Mouse (Mus musculus) kidney, embryonic 15.5 days (tissue): ENCODE measurements at regions not wholly inside any gene's neighbourhood (a gene's known extent, or its start where the extent isn't known, plus 50 kb on each side); places are given as distances from the start of the nearest gene placed in this dataset.
"Not testable (repeated sequence)": the region's sequence is repeated elsewhere in the genome, so short reads cannot be mapped to it uniquely, and the experiment has no call there.

ENCODE experiments used
- ATAC-seq: fragments of 200-750 bp; cut with Nextera tagmentation; replicated peaks from 2 replicates; pipeline ENCODE4 v1.8.0; 2017; ENCODE audit warnings: moderate TSS enrichment; ENCODE audit not compliant: low FRiP score
- H3K27ac ChIP-seq: fragments of 300-500 bp; sonication (generic); 2 replicates; pipeline ENCODE4 v1.5.1; 2015; ENCODE audit warnings: mild to moderate bottlenecking, inconsistent platforms
- H3K27me3 ChIP-seq: fragments of 300-500 bp; sonication (generic); 2 replicates; pipeline ENCODE4 v1.6.1; 2015; ENCODE audit warnings: inconsistent platforms
- H3K36me3 ChIP-seq: fragments of 300-500 bp; sonication (generic); 2 replicates; pipeline ENCODE4 v1.6.1; 2015; ENCODE audit warnings: inconsistent platforms
- H3K4me1 ChIP-seq: fragments of 300-500 bp; sonication (generic); 2 replicates; pipeline ENCODE4 v1.6.1; 2015; ENCODE audit warnings: inconsistent platforms
- H3K4me2 ChIP-seq: fragments of 300-500 bp; sonication (generic); 2 replicates; pipeline ENCODE4 v1.6.1; 2015; ENCODE audit warnings: moderate library complexity, mild to moderate bottlenecking, inconsistent platforms
- H3K4me3 ChIP-seq: fragments of 300-500 bp; sonication (generic); replicated peaks from 2 replicates; pipeline ENCODE4 v1.5.1; 2015; ENCODE audit warnings: mild to moderate bottlenecking, inconsistent platforms
- H3K9ac ChIP-seq: fragments of 300-500 bp; sonication (generic); 2 replicates; pipeline ENCODE4 v1.6.1; 2015; ENCODE audit warnings: mild to moderate bottlenecking, inconsistent platforms
- H3K9me3 ChIP-seq: fragments of 300-500 bp; sonication (generic); replicated peaks from 2 replicates; pipeline ENCODE4 v1.6.1; 2016; ENCODE audit warnings: inconsistent platforms
- WGBS: fragments of 180-500 bp; shearing (Covaris S2); methylation state at CpG from one replicate; pipeline ENCODE4 v1.1.7; 2015; ENCODE audit warnings: mixed read lengths; 5-methylcytosine and 5-hydroxymethylcytosine counted together

DNA sequence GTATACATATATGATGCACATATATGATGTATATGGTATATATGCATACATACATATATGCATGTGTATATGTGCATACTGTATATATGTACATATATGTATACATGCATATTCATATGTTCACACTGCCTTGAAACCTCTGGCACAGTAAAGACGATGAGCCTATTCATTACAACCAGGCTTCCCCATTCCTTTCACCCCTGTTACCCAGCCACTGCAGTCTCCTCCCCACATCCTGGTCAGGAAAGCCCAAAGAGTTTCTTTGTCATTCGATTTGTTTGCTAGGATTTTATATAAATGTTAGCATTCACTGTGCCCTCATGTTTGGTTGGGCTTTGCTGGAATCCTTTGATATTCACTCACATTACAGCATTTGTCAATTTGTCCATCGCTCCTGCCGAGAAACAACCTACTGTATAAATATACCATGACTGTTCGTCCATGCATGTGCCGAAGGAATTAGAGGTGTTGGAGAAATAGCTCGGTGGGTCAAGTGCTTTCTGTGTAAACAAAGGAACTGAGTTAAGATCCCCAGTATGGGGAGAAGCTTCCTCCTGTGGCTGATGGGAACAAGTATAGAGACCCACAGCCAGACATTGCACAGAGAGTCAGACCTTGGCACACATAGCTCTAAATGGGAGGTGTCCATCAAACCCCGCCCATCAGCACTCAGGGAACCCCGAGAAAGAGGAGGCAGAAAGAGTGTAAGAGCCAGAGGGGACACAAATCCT is 81.0 kb upstream of the Dars start:
- Histone ChIP-seq H3K9me3 (no peaks in the 10 kb centered on the region), H3K9ac (no peak overlapping the region), H3K36me3 (no peaks in the 10 kb centered on the region), H3K27ac (no peak overlapping the region), H3K27me3 (no peaks in the 10 kb centered on the region), H3K4me1 (no peaks in the 10 kb centered on the region), H3K4me3 (no peak overlapping the region), H3K4me2 (no peak overlapping the region)
- ATAC-seq, result no peak
- 67% methylated on average over 9 of the region's 9 CpGs for WGBS

DNA sequence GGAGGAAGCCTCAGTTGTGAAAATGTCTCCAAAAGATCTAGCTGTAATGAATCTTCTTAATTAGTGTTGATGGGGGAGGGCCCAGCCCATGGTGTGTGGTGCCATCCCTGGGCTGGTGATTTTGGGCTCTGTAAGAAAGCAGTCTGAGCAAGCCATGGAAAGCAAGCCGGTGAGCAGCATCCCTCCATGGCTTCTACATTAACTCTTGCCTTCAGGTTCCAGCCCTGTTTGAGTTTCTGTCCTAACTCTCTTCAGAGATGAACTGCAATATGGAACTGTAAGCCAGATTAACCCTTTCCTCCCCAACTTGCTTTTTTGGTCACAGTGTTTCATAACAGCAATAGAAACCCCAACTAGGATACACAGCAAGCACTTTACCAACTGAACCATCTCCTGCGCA is 75.1 kb upstream of the Dars start:
- no peak overlapping the region for H3K9ac ChIP-seq

DNA sequence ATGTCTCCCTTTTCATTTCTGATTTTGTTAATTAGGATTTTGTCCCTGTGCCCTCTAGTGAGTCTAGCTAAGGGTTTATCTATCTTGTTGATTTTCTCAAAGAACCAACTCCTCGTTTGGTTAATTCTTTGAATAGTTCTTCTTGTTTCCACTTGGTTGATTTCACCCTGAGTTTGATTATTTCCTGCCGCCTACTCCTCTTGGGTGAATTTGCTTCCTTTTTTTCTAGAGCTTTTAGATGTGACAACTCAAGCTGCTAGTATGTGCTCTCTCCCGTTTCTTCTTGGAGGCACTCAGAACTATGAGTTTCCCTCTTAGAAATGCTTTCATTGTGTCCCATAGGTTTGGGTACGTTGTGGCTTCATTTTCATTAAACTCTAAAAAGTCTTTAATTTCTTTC is 70.0 kb upstream of the Dars start:
- not testable (repeated sequence) for H3K36me3 ChIP-seq, H3K27me3 ChIP-seq, H3K9me3 ChIP-seq, H3K4me2 ChIP-seq, H3K27ac ChIP-seq, H3K9ac ChIP-seq, H3K4me3 ChIP-seq, H3K4me1 ChIP-seq, ATAC-seq
- WGBS, result 79% methylated on average over 4 of the region's 4 CpGs

More for the DNA sequence above, 75.1 kb upstream of the Dars start:
- H3K4me1 ChIP-seq, result no peaks in the 10 kb centered on the region
- no peak overlapping the region for H3K4me3 ChIP-seq
- no peaks in the 10 kb centered on the region for H3K9me3 ChIP-seq
- no peak for ATAC-seq
- no peaks in the 10 kb centered on the region for H3K36me3 ChIP-seq
- WGBS, result 96% methylated on average over 2 of the region's 2 CpGs
- no peak overlapping the region for H3K27ac ChIP-seq
- H3K27me3 ChIP-seq, result no peaks in the 10 kb centered on the region
- no peak overlapping the region for H3K4me2 ChIP-seq

DNA sequence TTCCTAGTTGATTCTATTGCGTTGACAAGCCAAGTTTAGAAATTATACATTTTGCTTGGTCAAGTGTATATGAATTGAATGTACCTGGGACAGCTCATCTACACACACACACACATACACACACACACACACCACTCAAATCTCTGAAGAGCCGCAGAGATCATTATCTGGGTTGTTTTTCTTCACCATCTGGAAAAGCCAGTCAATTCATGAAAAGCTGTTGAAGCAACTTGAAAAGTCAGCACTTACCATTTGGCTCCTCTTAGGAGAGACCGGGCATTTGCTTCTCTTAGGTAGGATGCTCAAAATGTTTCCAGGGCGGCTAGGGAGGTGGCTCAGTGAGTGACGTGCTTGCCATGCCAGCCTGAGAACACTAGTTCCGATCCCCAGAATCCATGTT is 61.2 kb upstream of the Dars start:
- Histone ChIP-seq H3K27ac (no peak overlapping the region), H3K9ac (no peak overlapping the region), H3K4me2 (no peak overlapping the region), H3K4me1 (no peaks in the 10 kb centered on the region), H3K4me3 (no peak overlapping the region), H3K9me3 (no peaks in the 10 kb centered on the region), H3K36me3 (no peaks in the 10 kb centered on the region), H3K27me3 (no peaks in the 10 kb centered on the region)
- no peak for ATAC-seq
- WGBS, result 63% methylated on average over 6 of the region's 6 CpGs

DNA sequence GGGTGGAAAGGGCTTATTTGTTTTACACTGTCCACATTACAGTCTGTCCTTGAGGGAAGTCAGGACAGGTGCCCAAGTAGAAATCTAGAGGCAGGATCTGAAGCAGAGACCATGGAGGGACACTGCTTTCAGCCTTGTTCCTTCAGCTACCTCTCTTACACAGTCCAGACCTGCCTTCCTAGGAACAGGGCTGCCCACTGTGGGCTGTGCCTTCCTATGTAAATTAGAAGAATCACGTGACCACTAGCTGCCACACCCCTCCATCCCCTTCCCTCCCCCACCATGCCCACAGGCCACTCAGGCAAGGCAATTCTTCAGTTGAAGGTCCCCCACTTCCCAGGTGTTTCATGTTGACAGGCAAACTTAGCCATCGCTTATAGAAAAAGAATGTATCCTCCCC is 60.5 kb upstream of the Dars start:
- Histone ChIP-seq H3K4me1 (peaks cover 3% of the 10 kb centered on the region), H3K4me2 (no peak overlapping the region), H3K4me3 (no peak overlapping the region), H3K27me3 (no peaks in the 10 kb centered on the region), H3K9ac (no peak overlapping the region), H3K36me3 (no peaks in the 10 kb centered on the region), H3K9me3 (no peaks in the 10 kb centered on the region), H3K27ac (no peak overlapping the region)
- WGBS, result 80% methylated on average over 2 of the region's 2 CpGs
- no peak for ATAC-seq

DNA sequence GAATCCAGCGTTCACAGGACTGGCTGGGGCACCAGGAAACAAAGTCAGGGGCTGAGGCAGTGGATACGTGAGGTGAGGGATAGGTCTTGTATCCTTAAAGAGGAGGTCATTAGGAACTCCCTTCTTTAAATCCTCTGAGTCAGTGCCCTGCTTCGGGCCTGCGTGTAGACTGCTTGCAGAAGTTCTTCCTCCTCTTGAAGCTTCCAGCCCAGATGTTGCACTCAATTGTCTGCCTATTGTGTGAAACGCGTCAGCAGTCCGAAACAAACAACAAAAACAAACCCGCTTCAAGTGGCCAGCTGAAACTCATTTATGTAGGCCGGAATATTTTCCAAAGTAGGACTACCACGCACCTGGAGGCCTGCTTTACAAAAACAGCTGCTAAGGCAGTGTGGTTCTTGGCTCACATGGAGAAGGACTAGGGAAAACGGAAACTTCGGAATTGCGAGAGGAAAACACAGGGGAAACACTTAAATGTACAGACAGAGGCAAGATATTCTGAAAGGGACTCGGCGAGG is 55.6 kb upstream of the Dars start:
- ATAC-seq, result no peak
- Histone ChIP-seq H3K27me3 (peaks cover 6% of the 10 kb centered on the region), H3K27ac (peak overlapping the region; percentile 70; the same call in 1 of the 2 replicates), H3K4me3 (peak overlapping the region; percentile 31), H3K4me2 (peak overlapping the region; percentile 65), H3K36me3 (no peaks in the 10 kb centered on the region), H3K9me3 (no peaks in the 10 kb centered on the region), H3K4me1 (peaks cover 11% of the 10 kb centered on the region), H3K9ac (0 out of 2 replicates have a peak overlapping the region, but pooled peaks have one; percentile 26)
- WGBS, result 27% methylated on average over 15 of the region's 15 CpGs

DNA sequence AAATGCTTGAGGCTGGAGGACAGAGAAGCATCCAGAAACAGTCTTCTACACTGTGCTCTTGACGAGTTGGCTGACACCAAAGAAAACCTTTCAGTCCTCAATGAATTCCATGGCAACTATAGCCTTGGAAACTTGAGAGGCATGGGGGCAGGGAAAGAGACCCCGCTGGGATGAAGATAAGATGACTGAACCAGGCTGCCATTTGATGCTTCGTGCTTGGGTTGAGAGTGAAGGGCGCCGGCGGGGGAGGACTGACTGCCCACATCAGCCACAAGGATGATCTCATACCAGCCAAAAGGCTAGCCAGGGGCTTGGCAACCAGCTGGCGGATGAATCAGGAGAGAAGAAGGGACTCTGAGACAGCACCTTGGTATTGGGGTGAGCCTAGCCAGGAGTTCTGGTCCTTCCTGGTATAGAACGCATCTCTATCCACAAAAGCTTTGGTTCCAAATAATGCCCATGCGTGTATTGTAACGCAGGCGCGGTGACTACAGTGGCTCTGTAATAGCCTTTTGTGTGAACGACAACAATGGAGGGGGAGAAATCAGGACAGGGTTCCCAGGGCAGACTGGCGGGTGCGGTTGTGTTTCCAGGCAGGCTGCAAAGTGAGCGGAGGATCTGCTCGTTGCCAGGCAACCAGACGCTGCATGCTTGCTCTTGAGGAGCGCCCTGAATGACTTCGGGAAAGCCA is 55.0 kb upstream of the Dars start:
- peaks cover 6% of the 10 kb centered on the region for H3K27me3 ChIP-seq
- peak overlapping the region; percentile 70 for H3K27ac ChIP-seq
- H3K4me3 ChIP-seq, result peak overlapping the region; percentile 31
- peaks cover 11% of the 10 kb centered on the region for H3K4me1 ChIP-seq
- whole genome bisulfite sequencing, result 2% methylated on average over 20 of the region's 20 CpGs
- H3K9ac ChIP-seq, result 0 out of 2 replicates have a peak overlapping the region, but pooled peaks have one; percentile 26
- H3K36me3 ChIP-seq, result no peaks in the 10 kb centered on the region
- H3K9me3 ChIP-seq, result no peaks in the 10 kb centered on the region
- H3K4me2 ChIP-seq, result peak overlapping the region; percentile 65
- ATAC-seq, result peak; percentile 89

DNA sequence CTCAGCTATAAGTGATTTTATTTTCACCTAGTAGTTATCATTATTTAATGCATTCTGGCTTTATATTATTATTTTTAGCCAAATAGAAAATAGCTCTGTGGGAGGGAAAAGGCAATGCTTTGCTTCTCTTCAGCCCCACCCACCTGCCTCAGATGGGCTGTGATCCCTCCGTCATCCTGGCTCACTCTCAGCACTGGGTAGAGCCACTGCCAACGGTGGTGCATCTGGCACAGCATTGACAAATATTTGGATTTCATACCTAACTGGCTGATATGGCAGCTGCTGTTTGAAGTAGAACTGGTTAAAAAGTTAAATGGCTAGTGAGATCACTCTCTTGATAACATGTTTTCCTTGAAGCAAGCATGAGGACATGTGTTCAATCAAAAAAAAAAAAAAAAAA is 53.6 kb upstream of the Dars start:
- H3K36me3 ChIP-seq, result no peaks in the 10 kb centered on the region

DNA sequence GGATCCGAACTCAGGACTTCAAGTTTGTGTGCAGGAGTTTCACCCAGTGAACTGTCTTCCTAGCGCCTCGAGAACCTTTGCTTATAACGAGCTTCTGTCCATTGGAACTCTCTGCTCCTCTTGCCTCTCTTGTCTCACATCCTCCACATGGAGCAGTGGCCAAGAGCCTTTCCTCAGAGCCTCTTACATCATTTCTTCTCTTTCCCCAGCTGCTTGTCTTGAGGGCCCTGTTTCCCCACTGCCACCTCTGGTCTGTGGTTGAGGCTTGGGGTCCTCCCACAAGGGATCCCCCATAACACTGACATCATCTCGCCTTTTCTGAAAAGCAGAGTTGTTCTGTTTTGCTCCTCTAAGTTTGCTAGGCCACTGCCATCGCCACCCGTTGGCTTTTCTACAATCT is 51.9 kb upstream of the Dars start:
- no peak overlapping the region for H3K27ac ChIP-seq
- H3K9ac ChIP-seq, result no peak overlapping the region
- H3K4me3 ChIP-seq, result no peak overlapping the region
- ATAC-seq, result no peak
- H3K9me3 ChIP-seq, result no peaks in the 10 kb centered on the region
- H3K27me3 ChIP-seq, result peaks cover 6% of the 10 kb centered on the region
- no peaks in the 10 kb centered on the region for H3K36me3 ChIP-seq
- H3K4me2 ChIP-seq, result no peak overlapping the region
- peaks cover 11% of the 10 kb centered on the region for H3K4me1 ChIP-seq
- 90% methylated on average over 7 of the region's 7 CpGs for WGBS

More for the DNA sequence above, 53.6 kb upstream of the Dars start:
- H3K9ac ChIP-seq, result no peak overlapping the region
- no peak for ATAC-seq
- H3K9me3 ChIP-seq, result no peaks in the 10 kb centered on the region
- 81% methylated on average over 2 of the region's 2 CpGs for WGBS
- H3K4me1 ChIP-seq, result peaks cover 11% of the 10 kb centered on the region
- H3K27ac ChIP-seq, result no peak overlapping the region
- peaks cover 6% of the 10 kb centered on the region for H3K27me3 ChIP-seq
- no peak overlapping the region for H3K4me2 ChIP-seq
- no peak overlapping the region for H3K4me3 ChIP-seq
